Mouse (Mus musculus) forebrain, embryonic 12.5 days (tissue): Measurements from ENCODE around the gene Ptrhd1. TPM values are rescaled to one million over a fixed set of nuclear protein-coding genes. Genes with fewer than 3 reads are reported as not detected.

ENCODE experiments used
- ATAC-seq: fragments of 200-750 bp; cut with Nextera tagmentation; 2 replicates; pipeline ENCODE4 v1.8.0; 2017; ENCODE audit warnings: moderate TSS enrichment; ENCODE audit not compliant: low FRiP score
- H3K27ac ChIP-seq: fragments of 300-500 bp; sonication (generic); 2 replicates; pipeline ENCODE4 v1.5.1; 2016; ENCODE audit warnings: mild to moderate bottlenecking
- H3K27me3 ChIP-seq: fragments of 300-500 bp; sonication (generic); 2 replicates; pipeline ENCODE4 v1.6.1; 2016; ENCODE audit warnings: mild to moderate bottlenecking
- H3K36me3 ChIP-seq: fragments of 300-500 bp; sonication (generic); replicated peaks from 2 replicates; pipeline ENCODE4 v1.6.1; 2016; ENCODE audit warnings: mild to moderate bottlenecking
- H3K4me1 ChIP-seq: fragments of 300-500 bp; sonication (generic); 2 replicates; pipeline ENCODE4 v1.6.1; 2016
- H3K4me2 ChIP-seq: fragments of 300-500 bp; sonication (generic); 2 replicates; pipeline ENCODE4 v1.6.1; 2016; ENCODE audit warnings: mild to moderate bottlenecking, moderate library complexity
- H3K4me3 ChIP-seq: fragments of 300-500 bp; sonication (generic); replicated peaks from 2 replicates; pipeline ENCODE4 v1.5.1; 2016; ENCODE audit warnings: mild to moderate bottlenecking
- H3K9ac ChIP-seq: fragments of 300-500 bp; sonication (generic); 2 replicates; pipeline ENCODE4 v1.6.1; 2016; ENCODE audit warnings: mild to moderate bottlenecking
- H3K9me3 ChIP-seq: fragments of 300-500 bp; sonication (generic); 2 replicates; pipeline ENCODE4 v1.6.1; 2016
- WGBS: fragments of 180-500 bp; shearing (Covaris S2); methylation state at CpG from one replicate; pipeline ENCODE4 v1.1.7; 2016; 5-methylcytosine and 5-hydroxymethylcytosine counted together
- polyA plus RNA-seq: library from polyadenylated mRNA; unstranded; fragments of >200 nt; fragmentation: Nextera tagmentation; extraction: Ambion mirVana; gene quantifications from 2 replicates; pipeline ENCODE4 v1.2.1, GENCODE M21; 2016

The Ptrhd1 gene
- polyA plus RNA-seq, 1 experiment from 2014 or later: 5.7 TPM

DNA sequence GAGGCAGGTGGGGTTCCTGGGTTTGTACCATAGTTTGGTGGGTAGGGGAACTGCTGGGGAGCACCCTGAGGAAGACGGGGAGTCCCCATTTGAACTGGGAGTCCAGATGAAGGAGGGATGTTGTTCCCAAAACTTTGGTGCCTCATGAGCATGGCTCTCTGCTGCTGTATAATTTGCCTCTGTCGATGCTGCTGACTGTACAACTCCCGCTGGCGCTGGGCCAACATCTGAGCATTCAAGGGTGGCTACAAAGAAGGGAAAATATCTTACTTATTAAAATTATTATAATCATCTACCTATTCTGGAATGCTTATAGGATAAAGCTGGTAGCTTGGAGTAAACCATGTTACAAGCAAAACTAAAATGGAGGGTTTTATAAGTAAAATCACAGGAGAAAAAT lies 33.9 kb downstream of the Ptrhd1 start:
- no peaks in the 10 kb centered on the region for H3K4me1 ChIP-seq
- H3K4me3 ChIP-seq: no peak overlapping the region
- WGBS: 92% methylated on average over 4 of the region's 4 CpGs
- no peak overlapping the region for H3K9ac ChIP-seq
- no peak overlapping the region for H3K4me2 ChIP-seq
- H3K36me3 ChIP-seq: peaks cover 40% of the 10 kb centered on the region
- H3K27me3 ChIP-seq: no peaks in the 10 kb centered on the region
- no peaks in the 10 kb centered on the region for H3K9me3 ChIP-seq
- ATAC-seq: no peak
- H3K27ac ChIP-seq: no peak overlapping the region

DNA sequence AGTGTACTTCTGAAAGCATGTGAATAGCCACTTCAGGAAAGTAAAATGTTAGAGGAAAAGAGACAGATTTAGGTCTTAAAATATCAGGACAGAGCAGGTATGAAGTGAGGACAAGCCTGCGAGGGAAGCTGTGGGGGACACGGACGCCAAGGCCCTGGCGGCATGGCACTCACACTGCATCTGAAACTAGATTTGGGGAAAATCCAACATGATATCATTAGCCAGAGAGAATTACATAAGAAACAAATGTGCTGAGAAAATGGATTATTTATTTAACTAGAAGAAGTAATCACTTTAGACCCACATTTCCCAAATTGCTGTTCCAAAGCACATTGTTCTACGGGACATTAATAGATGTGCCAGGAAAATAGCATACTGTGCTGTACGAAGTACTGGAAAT lies 37.3 kb downstream of the Ptrhd1 start:
- no peak overlapping the region for H3K27ac ChIP-seq
- H3K9me3 ChIP-seq: no peaks in the 10 kb centered on the region
- no peaks in the 10 kb centered on the region for H3K27me3 ChIP-seq
- H3K9ac ChIP-seq: no peak overlapping the region
- no peak for ATAC-seq
- 92% methylated on average over 6 of the region's 6 CpGs for WGBS
- H3K4me3 ChIP-seq: no peak overlapping the region
- H3K4me1 ChIP-seq: no peaks in the 10 kb centered on the region
- H3K4me2 ChIP-seq: no peak overlapping the region
- peaks cover 40% of the 10 kb centered on the region for H3K36me3 ChIP-seq

DNA sequence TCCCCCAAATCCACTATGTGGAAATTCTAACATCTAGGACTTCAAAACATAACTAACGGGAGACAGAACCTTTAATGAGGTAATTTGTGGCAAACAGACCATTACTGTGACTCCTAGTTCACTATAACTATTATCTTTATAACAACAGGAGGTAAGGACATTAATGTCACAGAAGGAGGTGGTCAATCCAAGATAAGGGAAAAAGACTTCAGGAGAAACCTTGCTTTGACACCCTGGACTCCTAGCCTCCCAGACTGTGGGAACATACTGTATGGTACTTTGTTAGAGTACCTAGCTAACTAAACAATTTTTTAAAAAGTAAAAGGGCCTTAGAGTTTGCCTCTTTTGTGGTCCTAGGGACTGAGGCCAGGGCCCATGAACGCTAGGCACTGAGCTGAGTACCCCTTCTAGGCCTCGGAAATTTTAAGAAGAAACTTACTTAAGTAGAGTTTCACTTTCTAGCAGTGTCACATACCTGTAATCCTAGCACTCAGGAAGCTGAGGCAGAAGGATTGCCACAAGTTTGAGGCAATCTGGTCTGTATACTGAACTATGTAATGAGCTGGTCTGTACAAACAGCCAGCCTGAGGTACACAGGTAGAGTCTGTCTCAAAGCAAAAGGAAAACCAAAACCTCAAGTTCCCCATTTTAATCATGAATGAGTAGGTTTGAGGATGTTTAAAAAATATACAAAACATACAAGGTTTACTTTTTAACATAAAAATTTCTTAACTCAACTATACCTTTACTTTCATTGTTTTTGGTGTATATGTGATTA lies 45.3 kb downstream of the Ptrhd1 start:
- Histone ChIP-seq H3K4me3 (no peak overlapping the region), H3K4me2 (no peak overlapping the region), H3K9me3 (no peaks in the 10 kb centered on the region), H3K36me3 (peaks cover 6% of the 10 kb centered on the region), H3K9ac (no peak overlapping the region), H3K27me3 (no peaks in the 10 kb centered on the region), H3K27ac (no peak overlapping the region), H3K4me1 (no peaks in the 10 kb centered on the region)
- ATAC-seq: no peak
- 89% methylated on average over 3 of the region's 3 CpGs for WGBS

GRCm38 (mm10) chr12:4279878-4280277 lies 46.1 kb downstream of the Ptrhd1 start:
- H3K27me3 ChIP-seq: no peaks in the 10 kb centered on the region
- no peak overlapping the region for H3K9ac ChIP-seq
- H3K4me2 ChIP-seq: no peak overlapping the region
- no peak for ATAC-seq
- 0 out of 2 replicates have a peak, but pooled peaks cover under 1% of the 10 kb centered on the region for H3K36me3 ChIP-seq
- H3K9me3 ChIP-seq: no peaks in the 10 kb centered on the region
- no peaks in the 10 kb centered on the region for H3K4me1 ChIP-seq
- WGBS: 88% methylated on average over 3 of the region's 3 CpGs
- no peak overlapping the region for H3K4me3 ChIP-seq
- H3K27ac ChIP-seq: no peak overlapping the region

- Histone ChIP-seq H3K27ac (no peak overlapping the region), H3K4me1 (peaks cover 2% of the 10 kb centered on the region; the same call in 1 of the 2 replicates), H3K9me3 (no peaks in the 10 kb centered on the region), H3K4me2 (no peak overlapping the region), H3K27me3 (no peaks in the 10 kb centered on the region), H3K36me3 (peaks cover 5% of the 10 kb centered on the region; the same call in 1 of the 2 replicates), H3K4me3 (no peak overlapping the region), H3K9ac (no peak overlapping the region)
- WGBS: 31% methylated on average over 3 of the region's 3 CpGs
- no peak for ATAC-seq
Observed at GRCm38 (mm10) chr12:4285186-4285585, 51.4 kb downstream of the Ptrhd1 start.

Other genes with a start within 250 kb of the Ptrhd1 start
- gene Efr3b, start 195.1 kb upstream of the Ptrhd1 start, polyA plus RNA-seq: 24.5 and 27.2 TPM in 2 replicates
- 11.3 and 13.3 TPM in 2 replicates for gene Dnajc27, start 151.4 kb upstream of the Ptrhd1 start, polyA plus RNA-seq
- 8.0 and 8.1 TPM in 2 replicates for gene Adcy3, start 100.9 kb upstream of the Ptrhd1 start, polyA plus RNA-seq
- gene Cenpo, start 267 bp downstream of the Ptrhd1 start, polyA plus RNA-seq: 16.3 and 17.7 TPM in 2 replicates
- gene Ncoa1, start 243.2 kb downstream of the Ptrhd1 start, polyA plus RNA-seq: 9.1 and 11.1 TPM in 2 replicates